In the genomic region with DNA sequence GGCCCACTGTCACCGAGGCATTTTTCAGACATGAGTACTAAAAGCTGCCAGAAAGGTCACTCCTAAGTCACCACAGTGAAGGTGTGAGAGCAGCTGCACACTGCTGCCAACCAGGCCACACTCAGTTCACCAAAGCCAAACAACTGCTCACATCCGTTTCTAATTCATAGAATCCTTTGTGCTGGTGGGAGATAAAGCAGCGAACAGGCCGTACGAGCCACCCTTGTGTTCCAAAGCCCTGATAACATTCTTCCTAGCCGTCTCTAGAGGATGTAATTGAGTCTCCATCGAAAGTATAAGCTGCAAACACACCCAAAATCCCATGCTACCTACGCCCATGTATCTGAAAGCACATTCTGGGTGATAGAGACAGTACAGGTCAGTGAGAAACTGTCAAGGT, we compare ENCODE assay signal across 21 mouse cellular contexts. TPM values are rescaled to one million over a fixed set of nuclear protein-coding genes. Genes with fewer than 3 reads are reported as not detected.
DNase-seq lines count a peak whose midpoint lies in the region; ATAC-seq and TF ChIP-seq lines count a peak whose summit lies in the region.
"Had no signal": no experiment of that assay in that cellular context is flagged by ENCODE, and none has a peak within 500 bp of the region (broad histone marks: within the 10 kb centered on the region; RNA-seq: fewer than 3 reads in every experiment).

No protein-coding gene starts in this region.

- no peaks in the 10 kb centered on the region for H3K36me3 ChIP-seq in heart, postnatal 0 days (replicated peaks; ENCODE audit: control insufficient read depth, insufficient read depth, low read length)
- no peaks in the 10 kb centered on the region for H3K36me3 ChIP-seq in MEL (ENCODE audit: control insufficient read depth in 1 of 2, insufficient read depth in 2 of 2, low read length in 2 of 2)
- H3K36me3 ChIP-seq in liver, postnatal 0 days (replicated peaks; ENCODE audit: insufficient read depth, low read length), result no peaks in the 10 kb centered on the region
- H3K36me3 ChIP-seq in hindbrain, embryonic 13.5 days, result no peaks in the 10 kb centered on the region
- H3K36me3 ChIP-seq: embryonic facial prominence, embryonic 12.5 days; forebrain, embryonic 15.5 days; hindbrain, embryonic 10.5 days; limb, embryonic 13.5 days; midbrain, embryonic 13.5 days had no signal

- H3K9ac ChIP-seq in heart, postnatal 0 days (replicated peaks; ENCODE audit: low read depth, low read length), result no peak overlapping the region
- no peak overlapping the region for H3K9ac ChIP-seq in MEL (ENCODE audit: control insufficient read depth, low read depth, low read length, poor library complexity, severe bottlenecking)
- H3K9ac ChIP-seq in liver, postnatal 0 days (replicated peaks), result no peak overlapping the region; the same call in 1 of the 2 replicates
- no peak overlapping the region for H3K9ac ChIP-seq in hindbrain, embryonic 13.5 days
- H3K9ac ChIP-seq: embryonic facial prominence, embryonic 12.5 days; forebrain, embryonic 15.5 days; limb, embryonic 13.5 days; midbrain, embryonic 13.5 days had no signal

- TF ChIP-seq POLR2A in MEL (IDR thresholded peaks at IDR 0.05; ENCODE audit: control insufficient read depth in 1 of 2, insufficient read depth in 1 of 2, low read depth in 1 of 2, low read length in 2 of 2, poor library complexity in 1 of 2), result no peak

- H3K9me3 ChIP-seq in heart, postnatal 0 days (replicated peaks; ENCODE audit: control insufficient read depth, low read length), result no peaks in the 10 kb centered on the region
- no peaks in the 10 kb centered on the region for H3K9me3 ChIP-seq in MEL (replicated peaks; ENCODE audit: insufficient read depth, low read length)
- no peaks in the 10 kb centered on the region for H3K9me3 ChIP-seq in liver, postnatal 0 days (ENCODE audit: low read length)
- no peaks in the 10 kb centered on the region for H3K9me3 ChIP-seq in hindbrain, embryonic 13.5 days
- H3K9me3 ChIP-seq: embryonic facial prominence, embryonic 12.5 days; forebrain, embryonic 15.5 days; hindbrain, embryonic 10.5 days; limb, embryonic 13.5 days; midbrain, embryonic 13.5 days had no signal

- no peaks in the 10 kb centered on the region for H3K4me1 ChIP-seq in heart, postnatal 0 days (ENCODE audit: control insufficient read depth, insufficient read depth)
- H3K4me1 ChIP-seq in MEL (ENCODE audit: control insufficient read depth in 1 of 2, insufficient read depth in 2 of 2, low read length in 2 of 2), result peaks cover 0 to 5% of the 10 kb centered on the region in 2 experiments; a peak in 2 of 4 replicates
- H3K4me1 ChIP-seq in liver, postnatal 0 days (ENCODE audit: insufficient read depth), result peaks cover 68% of the 10 kb centered on the region
- no peaks in the 10 kb centered on the region for H3K4me1 ChIP-seq in hindbrain, embryonic 13.5 days (replicated peaks)
- H3K4me1 ChIP-seq: embryonic facial prominence, embryonic 12.5 days; forebrain, embryonic 15.5 days; hindbrain, embryonic 10.5 days; midbrain, embryonic 13.5 days had no signal

- ATAC-seq in heart, postnatal 0 days (ENCODE audit: insufficient read depth, low read depth), result no peak
- ATAC-seq in liver, postnatal 0 days, result peak; percentile 77
- ATAC-seq in hindbrain, embryonic 13.5 days (ENCODE audit: low FRiP score), result no peak
- ATAC-seq: activated CD4-positive, CD25-positive, alpha-beta regulatory T cell, adult 4 months; forebrain, embryonic 15.5 days; inflammation-experienced regulatory T-cells, adult 6 months; midbrain, embryonic 13.5 days; Patski had no signal

- no peak for TF ChIP-seq RAD21 in MEL (IDR thresholded peaks at IDR 0.05; ENCODE audit: low read depth, low read length)

- 18% methylated on average over 8 of the region's 8 CpGs for WGBS in heart, postnatal 0 days
- WGBS in liver, postnatal 0 days (ENCODE audit: insufficient replicate concordance), result 43% methylated on average over 8 of the region's 8 CpGs
- 86% methylated on average over 8 of the region's 8 CpGs for WGBS in hindbrain, embryonic 13.5 days

- no peak overlapping the region for H3K4me3 ChIP-seq in heart, postnatal 0 days (ENCODE audit: low read depth, low read length)
- no peak overlapping the region for H3K4me3 ChIP-seq in MEL (ENCODE audit: control insufficient read depth in 1 of 2, insufficient read depth in 1 of 2, low read depth in 2 of 2, low read length in 2 of 2)
- H3K4me3 ChIP-seq in liver, postnatal 0 days (ENCODE audit: low read depth, low read length), result no peak overlapping the region
- no peak overlapping the region for H3K4me3 ChIP-seq in hindbrain, embryonic 13.5 days
- H3K4me3 ChIP-seq: embryonic facial prominence, embryonic 12.5 days; forebrain, embryonic 15.5 days; hindbrain, embryonic 10.5 days; limb, embryonic 13.5 days; midbrain, embryonic 13.5 days had no signal

- H3K79me2 ChIP-seq in MEL (ENCODE audit: control insufficient read depth, insufficient read depth, low read length, poor library complexity), result no peaks in the 10 kb centered on the region

- H3K27ac ChIP-seq in heart, postnatal 0 days (ENCODE audit: low read depth), result no peak overlapping the region
- H3K27ac ChIP-seq in MEL (ENCODE audit: control insufficient read depth, low read depth, low read length), result 0 out of 2 replicates have a peak overlapping the region, but pooled peaks have one; percentile 5
- H3K27ac ChIP-seq in liver, postnatal 0 days (ENCODE audit: low read depth), result peak overlapping the region; percentile 78
- H3K27ac ChIP-seq in hindbrain, embryonic 13.5 days, result no peak overlapping the region
- H3K27ac ChIP-seq: embryonic facial prominence, embryonic 12.5 days; forebrain, embryonic 15.5 days; hindbrain, embryonic 10.5 days; limb, embryonic 13.5 days; macrophage; midbrain, embryonic 13.5 days had no signal

- H3K4me2 ChIP-seq in heart, postnatal 0 days (ENCODE audit: low read depth, low read length), result no peak overlapping the region
- H3K4me2 ChIP-seq in liver, postnatal 0 days (ENCODE audit: low read depth, low read length), result no peak overlapping the region
- no peak overlapping the region for H3K4me2 ChIP-seq in hindbrain, embryonic 13.5 days
- H3K4me2 ChIP-seq: embryonic facial prominence, embryonic 12.5 days; forebrain, embryonic 15.5 days; limb, embryonic 13.5 days; midbrain, embryonic 13.5 days had no signal

- no peak for TF ChIP-seq CTCF in heart, postnatal 0 days (IDR thresholded peaks at IDR 0.05; ENCODE audit: low read depth)
- no peak for TF ChIP-seq CTCF in MEL (IDR thresholded peaks at IDR 0.05 in 2 of 3, conservative IDR thresholded peaks at IDR 0.05 in 1 of 3; ENCODE audit: control insufficient read depth in 1 of 3, insufficient read depth in 1 of 3, low read depth in 2 of 3, low read length in 3 of 3, poor library complexity in 1 of 3, severe bottlenecking in 1 of 3)
- TF ChIP-seq CTCF in liver, postnatal 0 days (IDR thresholded peaks at IDR 0.05; ENCODE audit: low read depth), result no peak

- TF ChIP-seq EP300 in heart, postnatal 0 days (IDR thresholded peaks at IDR 0.05; ENCODE audit: low read depth), result no peak
- no peak for TF ChIP-seq EP300 in MEL (IDR thresholded peaks at IDR 0.05; ENCODE audit: low read depth in 1 of 2, low read length in 2 of 2)
- peak; percentile 91 for TF ChIP-seq EP300 in liver, postnatal 0 days (IDR thresholded peaks at IDR 0.05; ENCODE audit: low read depth)

- no peaks in the 10 kb centered on the region for H3K27me3 ChIP-seq in heart, postnatal 0 days (ENCODE audit: control insufficient read depth, insufficient read depth, low read length)
- H3K27me3 ChIP-seq in MEL (ENCODE audit: control insufficient read depth in 1 of 2, insufficient read depth in 2 of 2, low read length in 2 of 2), result no peaks in the 10 kb centered on the region
- no peaks in the 10 kb centered on the region for H3K27me3 ChIP-seq in liver, postnatal 0 days (ENCODE audit: insufficient read depth, low read length)
- no peaks in the 10 kb centered on the region for H3K27me3 ChIP-seq in hindbrain, embryonic 13.5 days
- H3K27me3 ChIP-seq: embryonic facial prominence, embryonic 12.5 days; forebrain, embryonic 15.5 days; limb, embryonic 13.5 days; midbrain, embryonic 13.5 days; Patski had no signal

- DNase-seq in heart, postnatal 0 days (ENCODE audit: low spot score), result peak; percentile 21
- no peak for DNase-seq in heart, adult 8-10 months (ENCODE audit: low spot score)
- DNase-seq in MEL (ENCODE audit: low read depth, low spot score) (peak; percentile 26), liver (peak; percentile 30)
- no peak for DNase-seq in liver, postnatal 0 days
- DNase-seq in urinary bladder, adult 18-20 months (ENCODE audit: low spot score in 2 of 2), result no peak
- DNase-seq in urinary bladder, postnatal 4 days (ENCODE audit: low spot score in 2 of 2), result no peak
- DNase-seq: adrenal gland, postnatal 25 days; cerebellum, adult 9-10 months; right cerebral cortex, postnatal 14 days; thymus, adult 18-20 months had no signal

TF ChIP-seq in MEL, 35 proteins besides CTCF, POLR2A, EP300 and RAD21:
- TF ChIP-seq POLR2AphosphoS2 (IDR thresholded peaks at IDR 0.05; ENCODE audit: low read length) (no peak), CHD1 (IDR thresholded peaks at IDR 0.05; ENCODE audit: low read depth, low read length) (no peak), GATA1 (IDR thresholded peaks at IDR 0.05; ENCODE audit: low read depth, low read length) (no peak), TAL1 (IDR thresholded peaks at IDR 0.05; ENCODE audit: low read length) (no peak), CHD2 (IDR thresholded peaks at IDR 0.05; ENCODE audit: low read length) (no peak), USF2 (IDR thresholded peaks at IDR 0.05; ENCODE audit: borderline replicate concordance in 1 of 2, insufficient read depth in 1 of 2, low read depth in 1 of 2, low read length in 2 of 2) (no peak), TCF12 (IDR thresholded peaks at IDR 0.05; ENCODE audit: low read depth, low read length) (0 out of 2 replicates have a peak, but pooled peaks have one; percentile 27), ETS1 (IDR thresholded peaks at IDR 0.05; ENCODE audit: low read depth, low read length) (0 out of 2 replicates have a peak, but pooled peaks have one; percentile 20), TBP (IDR thresholded peaks at IDR 0.05; ENCODE audit: low read depth, low read length) (no peak)

RNA-seq across cellular contexts. Expression of gene 0610040J01Rik, which starts 9.7 kb away (rescaled TPM):
- 0.11 and 3.2 TPM in 2 replicates for total RNA-seq in heart, postnatal 0 days (2014; rRNA removed; ENCODE audit: low replicate concordance)
- polyA plus RNA-seq in heart, postnatal 0 days (2015; fragmentation: Nextera tagmentation; extraction: Ambion mirVana), result 0.53 and 1.0 TPM in 2 replicates
- total RNA-seq in heart, adult 8-10 months (2022), result 1 to 10 TPM; 4.1 to 6.1 (median 5.1) TPM
- not detected in 2 replicates for total RNA-seq in MEL (2012; rRNA removed)
- not detected for polyA plus RNA-seq in MEL (2012; ENCODE audit: insufficient read depth in 1 of 2, insufficient read length in 2 of 2, low read depth in 1 of 2, low replicate concordance in 2 of 2, missing spikeins in 1 of 2)
- polyA plus RNA-seq in liver, postnatal 0 days (2015; fragmentation: Nextera tagmentation; extraction: Ambion mirVana), result 26.8 and 31.7 TPM in 2 replicates
- 3.8 and 3.9 TPM in 2 replicates for polyA plus RNA-seq in hindbrain, embryonic 13.5 days (2015; fragmentation: Nextera tagmentation; extraction: Ambion mirVana)
- polyA plus RNA-seq: activated CD4-positive, CD25-positive, alpha-beta regulatory T cell, adult 4 months; inflammation-experienced regulatory T-cells, adult 6 months had no signal

Comparison
In these comparisons a context has a peak if more than half of its experiments do, and no peak if none do; other contexts are left out.
1. DNase-seq: peak in heart, postnatal 0 days (single experiment), MEL (single experiment) and liver (single experiment); none in heart, adult 8-10 months (single experiment), liver, postnatal 0 days (single experiment), urinary bladder, adult 18-20 months (0 of 2) and urinary bladder, postnatal 4 days (0 of 2).
2. H3K27ac ChIP-seq: peak in MEL (single experiment) and liver, postnatal 0 days (single experiment); none in heart, postnatal 0 days (single experiment) and hindbrain, embryonic 13.5 days (single experiment).